Mouse (Mus musculus) hindbrain, postnatal 0 days (tissue): ENCODE results near the gene Spata2l. TPM values are rescaled to one million over a fixed set of nuclear protein-coding genes. Genes with fewer than 3 reads are reported as not detected.

ENCODE experiments used
- ATAC-seq: fragments of 200-750 bp; cut with Nextera tagmentation; 2 replicates; pipeline ENCODE4 v1.8.0; 2017; ENCODE audit warnings: mild to moderate bottlenecking, moderate TSS enrichment, moderate library complexity
- DNase-seq: peaks from one replicate; pipeline ENCODE4 v3.0.0-alpha.2; 2015; ENCODE audit warnings: low spot score
- H3K27ac ChIP-seq: fragments of 300-500 bp; sonication (generic); 2 replicates; pipeline ENCODE4 v1.5.1; 2014; ENCODE audit warnings: mild to moderate bottlenecking
- H3K27me3 ChIP-seq: fragments of 300-500 bp; sonication (generic); 2 replicates; pipeline ENCODE4 v1.6.1; 2014; ENCODE audit warnings: low read length, mixed read lengths; ENCODE audit not compliant: insufficient read depth
- H3K36me3 ChIP-seq: fragments of 300-500 bp; sonication (generic); 2 replicates; pipeline ENCODE4 v1.6.1; 2014; ENCODE audit warnings: low read length, mixed read lengths; ENCODE audit not compliant: insufficient read depth
- H3K4me1 ChIP-seq: fragments of 300-500 bp; sonication (generic); 2 replicates; pipeline ENCODE4 v1.6.1; 2014; ENCODE audit warnings: antibody characterized with exemption, low read length, mixed read lengths; ENCODE audit not compliant: insufficient read depth
- H3K4me2 ChIP-seq: fragments of 300-500 bp; sonication (generic); 2 replicates; pipeline ENCODE4 v1.6.1; 2014; ENCODE audit warnings: low read depth, mild to moderate bottlenecking, low read length, moderate library complexity, mixed read lengths
- H3K4me3 ChIP-seq: fragments of 300-500 bp; sonication (generic); 2 replicates; pipeline ENCODE4 v1.5.1; 2014; ENCODE audit warnings: low read length
- H3K9ac ChIP-seq: fragments of 300-500 bp; sonication (generic); replicated peaks from 2 replicates; pipeline ENCODE4 v1.6.1; 2014; ENCODE audit warnings: mild to moderate bottlenecking, low read length, moderate library complexity, mixed read lengths
- H3K9me3 ChIP-seq: fragments of 300-500 bp; sonication (generic); 2 replicates; pipeline ENCODE4 v1.6.1; 2016; ENCODE audit warnings: low read length, mixed read lengths
- CTCF ChIP-seq: IDR thresholded peaks from 2 replicates; pipeline ENCODE4 v1.5.1; 2016; ENCODE audit warnings: antibody characterized with exemption, control low read depth, low read depth
- WGBS: fragments of 180-500 bp; shearing (Covaris S2); extraction: QIAGEN DNeasy Blood & Tissue Kit; methylation state at CpG from one replicate; pipeline ENCODE4 v1.1.7; 2014; 5-methylcytosine and 5-hydroxymethylcytosine counted together
- polyA plus RNA-seq: library from polyadenylated mRNA; unstranded; fragments of >200 nt; fragmentation: Nextera tagmentation; extraction: Ambion mirVana; gene quantifications from 2 replicates; pipeline ENCODE4 v1.2.1, GENCODE M21; 2015
- total RNA-seq: library from RNA; depleted of rRNA; stranded (reverse); fragments of >200 nt; gene quantifications from 2 replicates; pipeline ENCODE4 v1.2.3, GENCODE M21; 2014

Spata2l gene
- total and polyA plus RNA-seq, 2 experiments from 2014 or later = 15.8 to 19.4 TPM

DNA sequence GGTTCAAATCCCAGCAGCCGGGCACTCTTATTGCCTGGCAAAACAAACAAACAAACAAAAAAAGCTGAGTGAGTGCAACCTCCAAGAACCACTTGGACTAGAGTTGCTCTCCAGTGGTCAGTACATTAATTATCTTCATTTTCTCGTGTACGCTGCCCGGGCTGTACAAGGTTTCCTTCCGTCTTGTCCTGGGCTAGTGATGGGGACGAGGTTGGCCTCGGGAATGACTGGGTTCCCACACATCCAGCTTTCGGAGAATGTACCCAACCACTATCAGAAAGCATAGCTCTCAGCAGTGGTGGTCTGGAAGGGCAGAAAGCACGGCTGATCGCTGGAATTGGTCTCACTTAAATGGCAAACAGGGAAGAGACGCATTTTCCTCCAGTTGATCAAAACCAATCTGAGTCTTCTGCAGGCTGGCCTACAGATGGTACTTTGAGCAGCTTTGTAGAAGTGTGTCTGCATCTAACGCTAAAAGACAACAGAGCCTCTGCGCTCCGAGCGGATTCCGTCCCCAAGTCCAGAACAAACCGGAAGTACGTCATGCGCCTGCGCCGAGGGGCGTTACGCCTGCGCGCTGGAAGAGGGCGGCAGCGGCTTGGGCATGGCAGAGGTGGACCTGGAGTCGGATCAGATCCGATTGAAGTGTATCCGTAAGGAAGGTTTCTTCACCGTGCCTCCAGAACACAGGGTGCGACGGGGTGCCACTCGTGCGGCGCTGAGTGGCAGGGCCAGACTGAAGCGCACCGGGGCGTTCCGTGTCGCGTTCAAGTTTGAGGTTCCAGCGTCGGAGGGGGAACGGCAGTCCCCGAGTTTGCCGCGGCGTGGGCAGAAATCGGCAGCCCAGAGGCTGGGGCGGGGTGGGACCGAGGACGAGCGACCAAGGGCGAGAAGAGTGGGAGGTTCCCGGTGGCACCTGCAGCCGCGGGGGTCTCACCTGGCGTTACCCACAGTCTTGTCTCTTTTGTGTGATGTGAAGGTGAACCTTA lies 11.5 kb downstream of the Spata2l start, which contains the start of gene Cdk10:
Cdk10 (plus strand) TSS at position 565 of the 989 bp plus-strand sequence.
- Histone ChIP-seq H3K36me3 (0 out of 2 replicates have a peak, but pooled peaks cover 7% of the 10 kb centered on the region), H3K27ac (peak within 1 kb of the TSS; percentile 89), H3K9me3 (no peaks in the 10 kb centered on the region), H3K4me3 (peak within 1 kb of the TSS; percentile 81), H3K9ac (peak within 1 kb of the TSS; percentile 80), H3K4me2 (peak within 1 kb of the TSS; percentile 99), H3K27me3 (no peaks in the 10 kb centered on the region), H3K4me1 (peaks cover 8% of the 10 kb centered on the region)
- TF ChIP-seq CTCF = peak; percentile 21; the same call in 1 of the 2 replicates
- 4% methylated on average over 59 of the region's 59 CpGs for WGBS
- ATAC-seq (peak; percentile 93), DNase-seq (peak; percentile 97)

GRCm38 (mm10) chr8:123220917-123221316 lies 15.1 kb downstream of the Spata2l start:
- no peaks in the 10 kb centered on the region for H3K9me3 ChIP-seq

DNA sequence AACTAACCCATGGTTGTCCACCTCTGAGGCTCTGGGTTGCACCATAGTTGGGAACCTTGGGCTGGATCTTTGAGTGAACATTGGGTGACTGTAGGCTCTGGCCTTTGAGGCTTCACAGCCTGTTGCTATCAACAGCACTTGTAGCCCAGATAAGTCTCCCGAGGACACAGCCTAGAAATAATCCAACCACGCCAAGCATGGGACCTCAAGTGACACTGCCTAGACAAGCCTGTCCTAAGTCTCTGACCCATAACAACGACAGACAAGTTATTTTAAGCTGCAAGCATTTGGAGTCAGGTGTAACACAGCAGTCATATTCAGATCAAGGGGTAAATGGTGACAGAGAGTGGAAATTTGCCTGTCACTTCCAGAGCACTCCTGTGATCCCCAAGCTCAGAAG lies 20.6 kb downstream of the Spata2l start:
- H3K9me3 ChIP-seq = no peaks in the 10 kb centered on the region
- H3K4me2 ChIP-seq = no peak overlapping the region
- no peak for DNase-seq
- H3K4me3 ChIP-seq = no peak overlapping the region
- no peak for TF ChIP-seq CTCF
- no peaks in the 10 kb centered on the region for H3K27me3 ChIP-seq
- H3K36me3 ChIP-seq = no peaks in the 10 kb centered on the region
- peaks cover 13% of the 10 kb centered on the region for H3K4me1 ChIP-seq
- no peak for ATAC-seq
- no peak overlapping the region for H3K27ac ChIP-seq
- H3K9ac ChIP-seq = no peak overlapping the region
- WGBS = 76% methylated on average over 3 of the region's 3 CpGs

More at GRCm38 (mm10) chr8:123220917-123221316, 15.1 kb downstream of the Spata2l start:
- H3K27me3 ChIP-seq = no peaks in the 10 kb centered on the region
- WGBS = 78% methylated on average over 1 of the region's 1 CpGs
- H3K9ac ChIP-seq = no peak overlapping the region
- peaks cover 8% of the 10 kb centered on the region for H3K4me1 ChIP-seq
- no peak for TF ChIP-seq CTCF
- H3K4me2 ChIP-seq = no peak overlapping the region
- H3K4me3 ChIP-seq = no peak overlapping the region
- H3K36me3 ChIP-seq = no peaks in the 10 kb centered on the region
- DNase-seq (no peak), ATAC-seq (no peak)
- no peak overlapping the region for H3K27ac ChIP-seq

DNA sequence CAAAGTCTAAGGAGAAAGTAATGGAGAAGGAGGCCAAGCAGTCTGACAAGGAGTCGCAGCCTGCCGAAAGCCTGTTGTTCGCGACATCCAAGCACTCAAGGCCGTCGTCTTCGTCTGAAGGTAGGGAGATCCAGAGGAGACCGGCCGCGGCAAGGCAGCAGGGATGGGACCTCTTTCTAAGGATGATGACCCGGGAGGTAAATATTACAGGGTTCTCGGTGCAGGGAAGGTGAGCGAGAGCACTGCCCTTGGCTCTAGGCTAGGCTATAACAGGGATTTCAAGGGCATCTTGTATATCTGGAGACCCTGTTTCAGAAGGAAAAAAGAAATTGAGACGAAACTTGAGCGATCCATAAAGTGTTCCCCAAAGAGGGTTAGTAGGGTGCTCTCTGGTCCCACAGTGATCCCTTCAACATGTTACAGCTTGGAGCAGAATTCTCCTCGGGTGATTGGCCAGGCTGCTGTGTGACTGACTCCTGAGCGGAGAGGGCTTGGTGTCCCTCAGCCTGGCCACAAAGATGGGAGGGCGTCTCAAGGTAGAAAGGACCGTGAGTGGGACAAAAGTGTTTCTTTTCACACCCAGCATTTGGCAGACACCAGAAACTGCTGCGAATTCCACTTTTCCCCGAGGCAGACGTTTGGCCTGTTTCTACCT lies 22.8 kb downstream of the Spata2l start:
- no peak for DNase-seq
- no peak for TF ChIP-seq CTCF
- H3K36me3 ChIP-seq = peaks cover 14% of the 10 kb centered on the region; the same call in 1 of the 2 replicates
- peaks cover 13% of the 10 kb centered on the region for H3K4me1 ChIP-seq
- H3K27ac ChIP-seq = peak overlapping the region; percentile 70
- ATAC-seq = peak; percentile 11; the same call in 1 of the 2 replicates
- no peaks in the 10 kb centered on the region for H3K9me3 ChIP-seq
- H3K4me3 ChIP-seq = peak overlapping the region; percentile 97
- no peaks in the 10 kb centered on the region for H3K27me3 ChIP-seq
- peak overlapping the region; percentile 95 for H3K4me2 ChIP-seq
- peak overlapping the region; percentile 99 for H3K9ac ChIP-seq
- WGBS = 18% methylated on average over 22 of the region's 22 CpGs

DNA sequence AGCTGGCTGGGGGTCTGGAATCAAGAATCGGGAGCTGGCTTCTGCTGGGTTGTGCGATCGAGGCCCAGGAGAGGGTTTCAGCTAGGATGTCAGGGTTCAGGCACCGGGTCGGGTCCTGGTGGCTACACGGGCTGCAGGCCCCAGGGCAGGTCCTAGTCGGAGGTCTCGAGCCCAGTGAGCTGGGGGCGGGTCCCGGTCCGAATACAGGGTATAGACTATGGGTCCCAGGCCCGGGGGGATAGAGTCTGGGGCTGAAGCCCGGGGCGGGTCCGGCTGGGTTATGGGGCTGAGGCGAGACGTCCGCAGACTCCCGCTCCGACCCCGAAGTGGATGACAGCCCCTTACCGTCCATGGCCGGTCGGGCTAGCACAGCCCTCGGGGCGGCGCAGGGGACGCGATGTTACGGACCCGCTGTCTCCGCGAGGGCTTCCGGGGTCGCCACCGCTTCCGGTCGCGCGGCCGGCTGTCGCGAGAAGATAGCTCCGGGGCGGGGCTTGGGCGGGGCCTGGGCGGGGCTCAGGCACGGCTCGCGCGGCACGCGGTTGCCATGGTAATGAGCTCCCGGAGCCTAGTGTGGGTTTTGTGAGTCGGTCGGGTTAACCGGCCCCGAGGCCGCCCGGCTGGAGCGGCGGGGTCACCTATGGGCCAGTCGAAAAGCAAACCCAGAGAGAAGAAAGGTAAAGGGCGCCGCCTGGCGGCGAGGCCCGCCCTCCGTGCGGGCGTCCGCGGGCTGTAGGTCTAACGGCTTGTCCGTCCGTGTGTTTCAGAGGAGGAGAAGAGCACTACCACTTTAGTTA lies 23.5 kb downstream of the Spata2l start, which contains the start of the genes Chmp1a and Spata33:
Chmp1a (minus strand) TSS at position 443 of the 797 bp plus-strand sequence.
Spata33 (plus strand) TSS at position 512 of the 797 bp plus-strand sequence.
- no peaks in the 10 kb centered on the region for H3K27me3 ChIP-seq
- H3K4me3 ChIP-seq = peak within 1 kb of the TSS; percentile 97
- H3K27ac ChIP-seq = peak within 1 kb of the TSS; percentile 78
- H3K9ac ChIP-seq = peak within 1 kb of the TSS; percentile 99
- H3K9me3 ChIP-seq = no peaks in the 10 kb centered on the region
- DNase-seq (peak; percentile 96), ATAC-seq (peak; percentile 96)
- peak; percentile 66 for TF ChIP-seq CTCF
- H3K36me3 ChIP-seq = peaks cover 22% of the 10 kb centered on the region; the same call in 1 of the 2 replicates
- under 1% methylated on average over 76 of the region's 76 CpGs for WGBS
- H3K4me1 ChIP-seq = peaks cover 13% of the 10 kb centered on the region
- peak within 1 kb of the TSS; percentile 95 for H3K4me2 ChIP-seq

GRCm38 (mm10) chr8:123211876-123212275 lies 24.2 kb downstream of the Spata2l start:
- Histone ChIP-seq H3K4me2 (peak overlapping the region; percentile 95), H3K4me1 (peaks cover 13% of the 10 kb centered on the region), H3K36me3 (peaks cover 28% of the 10 kb centered on the region; the same call in 1 of the 2 replicates), H3K9ac (peak overlapping the region; percentile 99), H3K4me3 (peak overlapping the region; percentile 97), H3K27ac (peak overlapping the region; percentile 78; the same call in 1 of the 2 replicates), H3K27me3 (no peaks in the 10 kb centered on the region), H3K9me3 (no peaks in the 10 kb centered on the region)
- TF ChIP-seq CTCF = no peak
- ATAC-seq (no peak), DNase-seq (no peak)
- 51% methylated on average over 10 of the region's 10 CpGs for WGBS
